Mouse (Mus musculus): ENCODE data around the gene Vmp1.

The Vmp1 gene

DNA sequence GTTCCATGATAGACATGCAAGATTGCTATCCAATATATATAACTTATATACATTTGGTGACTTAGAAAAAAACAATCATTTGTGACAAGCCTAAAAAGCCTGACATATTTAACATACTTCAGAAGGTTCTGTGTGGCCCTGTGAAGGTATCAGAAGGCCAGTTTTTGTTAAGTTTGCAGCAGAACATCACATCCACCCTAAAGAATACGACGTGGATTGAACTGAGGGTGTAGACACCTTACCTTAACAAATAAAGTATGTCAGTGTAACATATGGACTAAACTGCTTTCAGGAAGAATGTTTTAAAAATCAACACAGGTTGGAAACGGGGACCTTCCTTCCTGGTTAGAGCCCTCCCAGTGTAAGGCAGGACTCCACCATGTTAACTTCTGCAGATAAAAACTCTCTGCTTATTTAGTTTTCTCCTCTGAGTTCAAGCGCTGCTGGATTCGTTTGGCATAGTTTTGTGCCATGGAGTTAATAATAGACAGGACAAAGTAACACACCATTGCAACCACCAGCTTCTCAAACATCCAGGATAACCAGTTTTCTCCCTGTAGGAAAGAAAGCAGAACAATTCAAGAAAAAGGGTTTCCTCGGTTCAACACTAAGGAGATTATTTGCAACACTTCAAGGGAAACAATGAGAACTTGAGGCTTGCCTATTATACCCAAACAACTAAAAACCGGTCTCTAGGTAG is 98.6 kb downstream of the Vmp1 start:
- no peak for DNase-seq (ENCODE audit: low spot score in 2 of 2)

DNA sequence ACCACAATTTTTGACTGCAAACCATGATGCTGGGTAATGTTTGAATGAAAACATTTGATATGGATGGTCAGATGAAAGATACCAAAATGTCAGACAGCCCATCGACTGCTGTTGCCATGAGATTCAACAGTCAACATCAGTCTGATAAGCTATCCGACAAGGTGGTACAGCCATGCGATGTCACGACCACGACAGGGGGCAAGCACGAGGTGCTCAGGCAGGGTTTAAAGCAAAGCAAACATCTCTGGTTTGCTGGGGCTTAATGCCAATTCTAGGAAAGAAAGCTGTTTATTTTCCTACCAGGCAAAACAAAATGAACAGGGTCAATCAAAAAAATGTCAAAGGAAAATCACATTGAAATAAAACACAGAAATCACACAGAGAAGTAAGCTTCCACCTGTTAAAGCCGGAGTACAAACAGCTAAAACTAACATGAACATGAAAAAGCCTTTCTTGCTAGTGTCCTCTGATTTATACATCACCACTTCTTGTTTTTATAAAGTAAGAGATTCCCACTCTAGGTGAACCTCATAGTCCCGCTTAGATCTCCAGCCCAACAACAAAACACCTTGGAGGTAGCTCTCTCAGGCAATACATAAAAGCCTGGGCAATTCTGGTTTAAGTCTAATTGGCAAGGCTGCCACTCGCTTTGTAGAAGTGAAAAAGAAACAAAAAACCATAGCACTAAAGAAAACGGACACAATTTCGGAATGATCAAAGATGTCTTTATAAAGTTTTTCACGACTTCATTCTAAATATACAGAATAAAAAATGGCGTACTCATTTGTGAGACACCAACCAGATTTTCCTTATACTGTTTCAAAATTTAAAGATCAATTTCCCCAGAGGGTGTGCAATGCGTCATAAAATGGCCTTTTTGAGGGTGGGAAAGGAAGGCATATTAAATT is 99.4 kb downstream of the Vmp1 start:
- no peak for DNase-seq (ENCODE audit: low spot score in 2 of 2)

DNA sequence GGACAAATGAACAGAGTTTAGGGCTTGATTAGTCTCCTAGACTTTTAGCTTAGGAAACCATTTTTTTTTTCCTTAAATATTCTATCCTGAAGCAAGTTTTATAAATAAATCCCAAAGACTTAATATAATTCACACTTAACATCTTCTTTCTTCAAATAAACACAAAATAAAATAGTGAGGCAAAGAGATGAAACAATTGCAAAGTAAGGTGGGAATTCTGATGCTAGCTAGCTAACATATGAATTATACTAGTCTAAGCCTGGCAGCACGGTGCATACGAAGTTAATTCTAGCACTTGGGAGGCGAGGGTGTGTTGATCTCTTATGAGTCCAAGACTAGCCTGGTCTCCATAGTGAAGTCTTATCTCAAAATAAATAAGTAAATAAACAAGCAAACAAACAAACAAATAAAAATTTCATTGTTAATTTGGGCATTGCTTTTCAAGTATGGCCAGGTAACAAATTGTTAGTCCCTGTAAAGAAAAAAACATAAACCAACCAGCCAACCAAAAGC is 100.3 kb downstream of the Vmp1 start:
- no peak for DNase-seq (ENCODE audit: low spot score in 2 of 2)

DNA sequence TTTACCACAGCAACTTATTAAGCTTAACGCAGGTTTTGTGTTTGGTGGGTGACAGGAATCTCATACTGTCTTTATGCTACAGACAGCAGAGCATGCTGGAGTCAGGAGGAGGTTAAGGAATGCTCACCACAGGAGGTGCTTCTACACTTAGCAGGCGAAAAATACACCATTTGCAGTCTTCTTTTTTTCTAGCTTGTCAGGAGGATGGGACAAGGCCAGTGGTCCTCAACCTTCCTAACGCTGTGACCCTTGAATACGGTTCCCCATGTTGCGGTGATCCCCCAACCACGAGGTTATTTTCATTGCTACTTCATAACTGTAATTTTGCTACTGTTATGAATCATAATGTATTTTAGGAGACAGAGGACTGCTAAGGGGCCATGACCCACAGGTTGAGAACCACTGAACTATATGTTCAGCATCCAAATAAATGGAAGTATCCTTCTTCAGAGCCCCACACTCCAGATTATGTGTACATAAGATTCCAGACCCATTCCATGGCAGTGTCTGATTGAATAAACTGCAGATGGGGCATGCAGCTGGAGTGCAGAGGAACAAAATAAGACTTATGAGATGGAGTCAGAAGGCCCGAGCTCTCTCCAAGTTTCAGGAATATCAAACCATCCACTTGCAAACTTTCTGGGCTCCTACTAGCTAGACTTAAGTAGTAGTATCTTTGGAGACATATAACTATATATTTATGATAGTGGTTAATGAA is 100.9 kb downstream of the Vmp1 start:
- no peak for DNase-seq (ENCODE audit: low spot score in 2 of 2)

DNA sequence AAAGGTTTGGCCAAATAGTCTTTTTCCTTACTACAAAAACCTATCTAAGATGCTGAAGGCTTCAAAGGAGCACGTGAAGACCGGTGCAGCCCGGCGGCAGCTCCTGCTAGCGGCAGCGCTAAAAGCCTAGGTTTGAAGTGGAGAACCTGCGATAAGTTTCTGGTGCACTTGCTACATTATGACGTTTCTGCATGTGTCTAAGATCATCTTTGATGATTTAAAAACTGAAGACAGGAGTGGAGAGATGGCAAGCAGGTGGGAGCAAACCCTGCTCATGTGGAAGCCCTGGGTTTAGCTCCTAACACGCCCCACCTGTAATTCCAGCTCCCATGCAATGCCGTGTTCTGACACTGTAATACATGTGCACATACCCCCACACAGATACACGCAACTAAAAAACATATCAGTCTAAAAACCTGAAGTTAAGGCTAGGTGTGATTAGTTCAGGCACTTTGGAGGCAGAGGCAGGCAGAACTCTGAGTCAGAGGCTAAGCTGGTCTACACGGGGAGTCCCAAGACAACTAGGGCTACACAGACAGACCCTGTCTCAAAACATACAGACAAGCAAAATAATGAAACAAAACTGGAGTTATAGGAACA is 101.6 kb downstream of the Vmp1 start:
- peak in 1 of 2 experiments; percentile 24 for DNase-seq (ENCODE audit: low spot score in 2 of 2)

DNA sequence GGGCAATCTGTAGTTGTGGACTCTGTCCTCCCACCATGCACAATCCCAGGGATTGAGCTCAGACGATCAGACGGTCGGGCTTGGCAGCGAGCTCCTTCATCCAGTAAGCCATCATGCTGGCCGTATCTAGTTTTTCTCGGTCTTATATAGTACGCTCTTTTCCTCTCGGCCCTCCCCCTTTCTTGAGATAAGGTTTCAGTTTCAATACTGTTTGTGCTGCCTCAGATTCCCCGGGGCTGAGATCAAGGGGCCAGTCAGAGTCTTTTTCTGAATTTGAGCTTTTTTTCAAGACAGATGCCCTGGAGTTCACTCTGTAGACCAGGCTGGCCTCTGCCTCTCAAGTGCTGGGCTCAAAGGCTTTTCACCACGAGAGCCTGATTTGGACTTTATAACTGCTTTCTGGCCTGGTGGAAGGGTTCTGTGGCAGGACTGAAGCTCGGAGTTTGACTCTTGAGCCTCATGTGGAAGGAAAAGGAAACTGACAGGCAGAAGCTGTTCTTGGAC is 102.3 kb downstream of the Vmp1 start:
- DNase-seq (ENCODE audit: low spot score in 2 of 2), result peak; percentile 52 to 64

DNA sequence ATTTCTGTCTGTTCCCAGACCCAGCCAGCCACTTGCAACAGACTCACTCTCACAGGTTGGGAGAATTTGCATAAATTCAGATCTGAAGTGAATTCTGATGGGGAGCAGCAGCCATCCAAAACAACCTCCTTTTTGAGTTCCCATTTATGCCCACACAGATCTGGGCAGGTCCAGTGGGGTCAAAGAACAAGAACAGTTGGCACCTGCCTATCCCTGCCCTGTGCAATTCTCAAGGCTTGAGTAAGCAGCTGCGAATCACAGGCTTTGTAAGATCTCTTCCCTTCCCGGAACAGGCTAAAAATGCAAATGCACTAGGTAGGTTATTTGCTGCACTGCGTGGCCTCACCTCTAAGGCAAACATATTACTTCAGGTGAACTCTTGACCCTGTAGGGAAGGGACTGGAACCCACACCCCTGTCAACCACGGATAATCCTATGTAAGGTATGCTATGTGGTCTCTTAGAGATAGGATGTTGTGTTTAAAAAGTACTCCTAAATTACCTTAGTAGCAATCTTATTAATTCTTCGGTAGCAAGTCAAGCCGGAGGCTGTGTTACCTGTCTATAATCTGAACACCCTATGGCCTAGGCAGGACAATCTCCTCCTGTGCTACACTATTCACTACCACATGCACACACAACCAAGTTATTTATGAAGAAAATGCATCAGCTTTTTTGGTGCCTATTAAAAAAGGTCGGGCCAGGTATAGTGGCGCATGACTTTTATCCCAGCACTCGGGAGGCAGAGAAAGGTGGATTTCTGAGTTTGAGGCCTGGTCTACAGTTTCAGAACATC is 103.1 kb downstream of the Vmp1 start:
- peak in 1 of 2 experiments; percentile 30 for DNase-seq (ENCODE audit: low spot score in 2 of 2)

DNA sequence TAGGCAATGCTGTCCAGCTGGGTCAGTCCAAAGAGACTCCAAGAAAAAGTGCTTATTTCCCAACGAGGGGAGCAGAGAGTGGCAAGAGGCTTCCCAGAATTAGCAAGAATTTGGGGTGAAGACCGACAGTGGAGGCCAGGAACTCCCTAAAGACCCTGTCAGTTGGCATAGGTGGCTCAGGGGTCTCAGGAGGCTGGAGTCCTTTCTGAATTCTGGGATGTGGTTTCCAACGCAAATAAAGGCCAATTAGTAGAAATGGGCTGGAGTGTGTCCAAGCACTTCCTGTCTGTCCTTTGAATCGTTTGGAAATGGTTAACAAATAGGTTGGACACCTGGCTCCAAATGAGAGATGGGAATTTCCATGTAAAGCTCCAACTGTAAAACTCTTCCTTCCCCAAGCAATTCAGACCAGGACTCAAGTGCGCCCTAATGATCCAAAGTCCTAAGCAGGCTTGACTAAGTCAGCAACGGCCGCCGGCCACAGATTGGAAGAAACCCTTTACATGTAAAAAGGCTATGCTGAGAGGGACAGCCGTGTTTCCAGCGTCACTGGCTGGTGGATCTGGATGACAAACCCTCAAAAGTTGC is 103.8 kb downstream of the Vmp1 start:
- DNase-seq (ENCODE audit: low spot score in 2 of 2), result peak in 1 of 2 experiments; percentile 24

DNA sequence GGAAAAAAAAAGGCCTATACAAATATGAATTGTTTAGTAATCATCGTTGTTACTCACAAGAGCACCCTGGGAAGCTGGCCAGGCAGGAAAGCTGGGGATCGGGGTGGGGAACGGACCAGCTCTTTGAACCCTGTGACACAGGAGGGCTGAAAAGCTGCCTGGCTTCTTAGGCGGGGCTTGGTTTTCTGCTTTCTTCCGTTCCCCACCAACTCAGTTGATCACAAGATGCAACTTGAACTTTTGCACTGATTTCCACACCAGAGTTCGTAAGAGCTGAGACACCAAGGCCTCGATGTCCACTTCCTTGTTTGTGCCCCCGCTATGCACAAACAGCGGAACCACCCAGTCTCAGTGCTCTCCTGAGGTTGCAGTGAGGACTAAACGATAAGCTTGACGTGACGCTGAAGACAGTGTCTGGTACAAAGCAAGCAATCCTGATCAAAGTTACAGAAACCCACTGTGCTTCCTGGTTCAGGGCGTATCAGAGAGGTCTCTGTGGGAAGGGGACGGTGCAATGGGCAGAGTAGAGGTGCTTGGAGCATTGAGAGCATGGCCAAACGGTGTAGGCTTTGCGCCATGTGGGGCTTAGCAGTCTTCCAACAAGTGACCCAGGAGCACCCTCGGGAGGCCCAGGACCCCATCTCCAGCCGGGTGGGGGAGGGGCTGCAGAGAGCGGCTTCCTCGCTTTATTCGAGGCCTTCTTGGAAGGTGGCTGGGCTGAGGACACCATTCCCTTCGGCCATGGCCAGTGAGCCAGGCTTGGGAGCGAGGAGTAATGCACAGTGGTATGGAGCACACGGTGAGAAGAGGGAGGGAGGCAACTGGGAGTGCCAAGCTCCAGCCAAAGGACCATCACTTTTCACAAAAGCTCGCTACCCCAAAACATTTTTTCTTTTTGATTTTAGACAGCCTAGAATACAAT is 104.6 kb downstream of the Vmp1 start:
- DNase-seq (ENCODE audit: low spot score in 2 of 2), result peak in 1 of 2 experiments; percentile 49

DNA sequence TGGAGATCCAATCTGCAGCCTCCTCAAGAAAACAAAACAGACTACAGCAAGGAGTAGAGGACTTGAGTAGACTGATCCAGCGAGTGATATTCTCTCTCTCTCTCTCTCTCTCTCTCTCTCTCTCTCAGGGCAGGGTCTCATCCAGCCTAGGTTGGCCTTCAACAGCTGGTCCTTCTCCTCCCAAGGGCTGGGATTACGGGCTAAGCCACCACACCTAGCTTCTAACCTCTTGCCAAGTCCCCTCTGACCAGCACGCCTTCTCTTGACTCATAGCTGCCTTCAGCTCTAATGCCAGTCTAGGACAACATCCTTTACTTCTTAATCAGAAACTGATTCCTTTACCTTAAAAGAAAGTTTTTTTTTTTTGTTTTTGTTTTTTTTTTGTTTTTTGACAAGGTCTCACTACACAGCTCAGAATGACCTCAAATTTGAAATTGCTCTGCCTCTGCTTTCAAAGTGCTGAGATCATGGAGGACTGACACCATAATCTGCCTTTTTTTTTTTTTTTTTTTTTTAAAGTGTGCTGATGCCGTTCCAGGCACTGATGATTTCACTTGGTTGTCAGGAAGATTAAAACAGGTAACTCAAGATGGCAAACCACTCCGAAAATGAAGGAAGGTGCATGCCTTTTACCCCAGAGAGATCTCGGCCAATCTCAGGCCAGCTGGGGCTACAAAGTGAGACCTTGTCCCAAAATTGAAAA is 105.4 kb downstream of the Vmp1 start:
- DNase-seq (ENCODE audit: low spot score in 2 of 2), result no peak

DNA sequence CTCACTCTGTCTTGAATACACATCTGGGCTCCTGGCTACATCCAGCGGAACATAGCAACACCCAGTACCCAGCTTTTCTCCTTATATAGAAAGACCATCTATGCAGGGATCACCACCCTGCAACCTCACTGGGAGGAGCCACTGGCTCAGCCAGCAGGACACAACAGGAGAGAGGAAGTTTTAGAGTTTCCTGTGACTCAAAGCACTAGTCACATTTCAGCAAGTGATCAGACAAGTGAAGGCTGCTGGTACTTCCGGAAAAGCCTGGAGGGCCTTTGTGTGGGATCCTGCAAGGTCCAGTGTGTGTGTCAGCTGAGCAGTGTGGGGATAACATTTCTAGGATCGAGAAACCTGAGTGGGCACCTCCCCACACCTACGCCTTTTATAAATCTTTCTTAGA is 106.4 kb downstream of the Vmp1 start:
- DNase-seq (ENCODE audit: low spot score in 2 of 2), result no peak

DNA sequence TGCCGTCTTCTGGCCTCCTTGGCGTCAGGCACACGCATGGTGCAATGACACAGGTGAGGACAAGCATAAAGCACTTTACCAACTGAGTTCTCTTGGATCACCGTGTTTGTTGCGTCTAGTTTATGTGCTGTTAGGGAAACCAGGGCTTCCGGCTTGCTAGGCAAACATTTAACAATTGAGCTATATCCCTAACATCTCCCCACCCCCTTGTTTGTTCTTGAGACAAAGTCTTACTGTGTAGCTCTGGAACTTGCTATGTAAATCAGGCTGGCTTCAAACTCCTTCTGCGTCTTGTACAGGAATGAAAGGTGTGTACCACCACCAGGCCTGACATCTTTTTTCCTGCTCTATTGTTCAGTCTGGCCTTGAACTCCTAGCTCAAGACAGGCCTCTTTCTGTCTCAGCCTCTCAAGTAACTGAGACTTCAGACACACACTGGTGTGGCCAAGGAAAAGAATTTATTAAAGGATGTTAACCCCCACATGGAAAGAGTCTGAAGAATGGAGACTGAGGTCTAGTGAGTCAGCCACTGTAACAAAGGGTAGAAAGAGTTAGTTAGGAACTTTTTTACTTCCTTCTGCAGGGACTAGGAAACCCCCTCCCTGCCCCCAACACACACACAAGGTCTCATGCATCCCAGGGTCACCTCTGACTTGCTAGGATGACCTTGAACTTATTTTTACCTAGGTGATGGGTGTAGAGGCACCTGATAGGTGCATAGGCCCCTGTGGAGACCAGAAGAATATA is 107.8 kb downstream of the Vmp1 start:
- no peak for DNase-seq (ENCODE audit: low spot score in 2 of 2)

DNA sequence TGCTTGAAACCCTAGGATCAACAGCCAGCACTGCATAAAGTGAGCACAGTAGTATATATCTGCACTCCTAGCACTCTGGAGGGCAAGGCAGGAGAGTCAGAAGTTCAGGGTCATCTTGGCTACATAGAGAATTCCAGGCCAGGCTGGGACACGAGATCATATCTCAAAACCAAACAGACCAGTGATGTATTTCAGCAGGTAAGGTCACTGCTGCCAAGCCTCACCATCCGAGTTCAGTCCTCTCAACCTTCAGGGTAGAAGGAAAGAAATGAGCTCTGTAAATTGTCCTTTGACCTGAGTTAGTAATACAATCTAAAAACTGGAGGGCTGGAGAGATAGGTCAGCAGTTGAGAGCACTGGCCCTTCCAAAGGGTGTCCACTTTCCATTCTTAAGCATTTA is 109.2 kb downstream of the Vmp1 start:
- DNase-seq (ENCODE audit: low spot score in 2 of 2), result no peak

DNA sequence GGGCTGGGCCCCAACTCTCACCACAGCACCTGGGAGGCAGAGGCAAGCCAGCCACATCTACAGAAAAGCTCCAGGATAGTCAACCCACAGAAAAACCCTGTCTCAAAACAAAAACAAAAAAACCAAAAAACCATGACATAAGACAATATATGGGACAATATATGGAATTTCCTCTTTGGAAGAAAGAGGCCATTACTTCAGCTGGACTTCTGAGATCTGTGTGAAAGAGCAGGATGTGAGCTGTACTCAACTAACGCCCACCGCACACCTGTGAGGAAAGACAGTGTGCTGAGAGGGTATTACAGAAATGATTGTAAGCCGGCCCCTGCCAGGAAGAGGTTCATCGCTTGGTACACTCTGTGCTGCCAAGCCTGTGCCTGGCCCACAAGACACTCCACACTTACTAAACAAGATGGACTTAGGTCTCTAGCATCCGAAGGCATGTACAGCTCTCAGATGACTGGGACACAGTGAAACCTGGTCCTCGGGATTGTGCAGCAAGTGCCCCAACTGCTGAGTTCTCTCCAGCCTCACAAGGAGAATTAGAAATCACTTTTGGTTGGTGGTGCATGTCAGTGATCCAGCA is 109.9 kb downstream of the Vmp1 start:
- DNase-seq (ENCODE audit: low spot score in 2 of 2), result no peak

DNA sequence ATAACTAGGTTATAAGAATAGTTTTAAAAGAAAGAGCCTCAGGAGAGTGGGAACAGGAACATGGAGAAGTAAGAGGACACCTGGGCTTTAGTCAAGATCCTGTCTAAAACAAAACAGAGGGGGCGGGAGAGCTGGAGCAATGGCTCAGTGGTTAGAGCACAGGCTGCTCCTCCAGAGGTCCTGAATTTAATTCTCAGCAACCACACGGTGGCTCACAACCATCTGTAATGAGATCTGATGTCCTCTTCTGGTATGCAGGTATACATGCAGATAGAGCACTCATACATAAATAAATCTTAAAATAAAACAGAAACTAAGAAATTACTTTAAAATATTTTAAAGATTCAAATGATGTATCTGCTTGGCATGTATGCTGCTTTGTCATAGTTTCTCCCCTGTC is 111.0 kb downstream of the Vmp1 start:
- no peak for DNase-seq (ENCODE audit: low spot score in 2 of 2)

DNA sequence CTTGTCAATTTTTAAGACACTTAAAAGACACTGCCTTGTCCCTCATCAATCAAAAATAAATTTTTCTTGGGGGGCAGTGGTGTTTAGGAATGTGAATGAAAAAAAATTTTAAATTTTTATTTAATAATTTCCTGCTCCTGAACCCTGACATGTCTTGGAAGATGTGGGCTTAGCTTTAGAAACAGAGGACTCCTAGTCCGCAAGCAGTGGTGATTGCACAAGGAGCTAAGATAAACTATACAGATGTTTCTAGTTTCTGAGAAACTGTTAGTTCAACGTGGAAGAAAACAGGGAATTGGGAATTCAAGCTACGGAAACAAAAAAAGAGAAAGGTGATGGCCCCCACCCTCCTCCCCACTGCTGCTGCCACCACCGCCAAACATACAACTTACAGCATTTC is 111.8 kb downstream of the Vmp1 start:
- DNase-seq (ENCODE audit: low spot score in 2 of 2), result no peak

DNA sequence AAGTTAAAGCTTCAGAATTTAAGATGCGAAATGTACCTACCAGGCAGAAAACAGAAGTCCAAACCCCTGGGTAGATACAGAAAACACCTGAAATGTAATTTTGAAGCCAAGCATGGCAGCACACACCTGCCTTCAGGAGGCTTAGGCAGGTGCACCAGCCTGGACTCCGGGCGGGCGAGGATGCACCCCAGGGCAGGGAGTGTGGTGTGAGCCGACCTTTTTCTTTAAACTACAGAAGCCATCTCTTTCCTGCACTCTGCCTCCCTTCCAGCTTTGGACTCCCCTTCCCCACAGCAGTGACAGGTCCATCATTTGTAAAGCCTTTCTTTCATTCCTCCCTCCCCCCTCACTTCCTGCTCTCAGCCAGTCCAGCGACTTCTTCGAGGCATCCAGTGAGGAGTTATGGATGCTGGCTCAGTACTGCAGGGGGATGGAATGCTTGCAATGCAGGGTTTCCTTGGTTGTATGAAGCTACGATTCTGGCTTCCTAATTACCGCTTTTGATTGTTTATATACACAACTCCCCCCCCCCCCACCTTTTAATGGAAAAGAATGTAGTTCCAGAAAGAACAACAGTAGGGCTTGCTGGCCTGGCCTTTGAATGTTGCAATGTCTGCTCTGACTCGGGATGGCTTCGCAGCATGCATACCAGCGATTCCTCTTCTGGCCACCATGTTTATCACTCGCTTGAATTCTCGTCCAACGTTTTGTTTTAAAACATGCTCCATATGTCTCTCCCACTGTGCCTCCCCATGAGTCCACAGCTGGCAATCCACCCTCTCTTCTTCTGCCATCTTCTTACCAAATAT is 112.4 kb downstream of the Vmp1 start:
- DNase-seq (ENCODE audit: low spot score in 2 of 2), result no peak

Data from spleen, postnatal 10 days (tissue).